16 mouse cellular contexts compared by ENCODE assay signal in the genomic region with DNA sequence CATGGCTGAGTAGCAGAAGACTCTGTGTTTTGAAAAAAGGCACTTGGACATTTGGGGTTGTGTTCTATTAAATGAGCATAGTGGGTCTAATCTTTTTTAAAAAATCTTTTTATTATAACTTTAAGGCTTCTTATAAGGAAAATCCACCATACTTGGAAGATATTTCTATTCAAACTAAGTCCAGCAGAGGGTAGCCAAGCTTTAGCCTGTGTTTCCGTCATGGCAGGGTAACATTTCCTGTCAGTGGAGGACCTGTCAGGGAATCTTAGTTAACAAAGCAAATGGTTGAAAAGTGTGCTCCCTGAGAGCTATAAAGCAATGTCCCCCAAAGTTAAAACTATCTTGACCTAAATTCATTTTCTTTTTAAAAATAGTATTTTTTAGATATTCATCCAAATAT. TPM values are rescaled to one million over a fixed set of nuclear protein-coding genes. Genes with fewer than 3 reads are reported as not detected.
DNase-seq lines count a peak whose midpoint lies in the region; ATAC-seq and TF ChIP-seq lines count a peak whose summit lies in the region.
"Had no signal": no experiment of that assay in that cellular context is flagged by ENCODE, and none has a peak within 500 bp of the region (broad histone marks: within the 10 kb centered on the region; RNA-seq: fewer than 3 reads in every experiment).

No protein-coding gene starts in this region.

- TF ChIP-seq EP300 in stomach, postnatal 0 days (optimal IDR thresholded peaks at IDR 0.05) = no peak

- no peak overlapping the region for H3K4me3 ChIP-seq in intestine, postnatal 0 days (ENCODE audit: low read depth, low read length)
- H3K4me3 ChIP-seq in intestine, embryonic 16.5 days (ENCODE audit: low read length) = no peak overlapping the region
- no peak overlapping the region for H3K4me3 ChIP-seq in midbrain, postnatal 0 days (ENCODE audit: low read depth, low read length)
- H3K4me3 ChIP-seq in midbrain, embryonic 16.5 days (ENCODE audit: low read depth, low read length) = no peak overlapping the region
- H3K4me3 ChIP-seq in stomach, postnatal 0 days (ENCODE audit: low read depth, low read length) = no peak overlapping the region
- H3K4me3 ChIP-seq: liver, embryonic 15.5 days; midbrain, embryonic 12.5 days; neural tube, embryonic 15.5 days had no signal

- ATAC-seq in CD4-positive, CD25-positive, alpha-beta regulatory T cell, adult 4 months = no peak
- ATAC-seq in intestine, postnatal 0 days = no peak
- ATAC-seq in intestine, embryonic 16.5 days = no peak
- no peak for ATAC-seq in midbrain, postnatal 0 days (ENCODE audit: low FRiP score)
- no peak for ATAC-seq in midbrain, embryonic 16.5 days
- no peak for ATAC-seq in stomach, postnatal 0 days (ENCODE audit: low FRiP score, low TSS enrichment)
- ATAC-seq in inflammation-experienced regulatory T-cells, adult 6 months = no peak

- H3K27me3 ChIP-seq in intestine, postnatal 0 days (replicated peaks; ENCODE audit: control insufficient read depth, insufficient read depth, low read length) = no peaks in the 10 kb centered on the region
- H3K27me3 ChIP-seq in intestine, embryonic 16.5 days (replicated peaks; ENCODE audit: control insufficient read depth, insufficient read depth, low read length) = no peaks in the 10 kb centered on the region
- no peaks in the 10 kb centered on the region for H3K27me3 ChIP-seq in midbrain, postnatal 0 days (ENCODE audit: insufficient read depth, low read length)
- H3K27me3 ChIP-seq in midbrain, embryonic 16.5 days (ENCODE audit: control insufficient read depth, insufficient read depth, low read depth, low read length) = no peaks in the 10 kb centered on the region
- no peaks in the 10 kb centered on the region for H3K27me3 ChIP-seq in stomach, postnatal 0 days (ENCODE audit: control insufficient read depth, insufficient read depth, low read length)
- H3K27me3 ChIP-seq: liver, embryonic 15.5 days; midbrain, embryonic 12.5 days; neural tube, embryonic 15.5 days had no signal

- no peaks in the 10 kb centered on the region for H3K9me3 ChIP-seq in intestine, postnatal 0 days (ENCODE audit: control insufficient read depth)
- H3K9me3 ChIP-seq in intestine, embryonic 16.5 days (ENCODE audit: control insufficient read depth, low read length) = no peaks in the 10 kb centered on the region
- H3K9me3 ChIP-seq in midbrain, postnatal 0 days (ENCODE audit: low read length) = no peaks in the 10 kb centered on the region
- no peaks in the 10 kb centered on the region for H3K9me3 ChIP-seq in midbrain, embryonic 16.5 days (replicated peaks; ENCODE audit: control insufficient read depth, low read length, poor library complexity, severe bottlenecking)
- no peaks in the 10 kb centered on the region for H3K9me3 ChIP-seq in stomach, postnatal 0 days (ENCODE audit: control insufficient read depth, low read length)
- H3K9me3 ChIP-seq: liver, embryonic 15.5 days; midbrain, embryonic 12.5 days; neural tube, embryonic 15.5 days had no signal

- DNase-seq in CD4-positive, CD25-positive, alpha-beta regulatory T cell, adult 2 months (ENCODE audit: low read depth, low spot score) = peak; percentile 60
- DNase-seq in midbrain, postnatal 0 days (ENCODE audit: low spot score) = peak; percentile 61
- DNase-seq in stomach, postnatal 0 days (ENCODE audit: low spot score) = no peak
- DNase-seq: adrenal gland, postnatal 36 days; cerebellum, adult 2 months; gastrocnemius, postnatal 14 days; heart, postnatal 14 days; right cerebral cortex, postnatal 25 days had no signal

- no peak overlapping the region for H3K4me2 ChIP-seq in intestine, postnatal 0 days (replicated peaks; ENCODE audit: low read depth)
- H3K4me2 ChIP-seq in intestine, embryonic 16.5 days (ENCODE audit: low read depth, low read length) = no peak overlapping the region
- no peak overlapping the region for H3K4me2 ChIP-seq in midbrain, postnatal 0 days (ENCODE audit: low read depth, low read length, poor library complexity, severe bottlenecking)
- no peak overlapping the region for H3K4me2 ChIP-seq in midbrain, embryonic 16.5 days (ENCODE audit: low read length)
- H3K4me2 ChIP-seq in stomach, postnatal 0 days (replicated peaks; ENCODE audit: low read depth) = no peak overlapping the region
- H3K4me2 ChIP-seq: liver, embryonic 15.5 days; midbrain, embryonic 12.5 days; neural tube, embryonic 15.5 days had no signal

- H3K27ac ChIP-seq in intestine, postnatal 0 days (ENCODE audit: low read depth, low read length) = no peak overlapping the region
- H3K27ac ChIP-seq in intestine, embryonic 16.5 days (ENCODE audit: low read length) = no peak overlapping the region
- no peak overlapping the region for H3K27ac ChIP-seq in midbrain, postnatal 0 days (ENCODE audit: low read depth, low read length)
- H3K27ac ChIP-seq in midbrain, embryonic 16.5 days (ENCODE audit: low read length) = no peak overlapping the region
- H3K27ac ChIP-seq in stomach, postnatal 0 days (replicated peaks) = no peak overlapping the region
- H3K27ac ChIP-seq: liver, embryonic 15.5 days; midbrain, embryonic 12.5 days; neural tube, embryonic 15.5 days had no signal

- H3K36me3 ChIP-seq in intestine, postnatal 0 days (ENCODE audit: control insufficient read depth, insufficient read depth) = no peaks in the 10 kb centered on the region
- H3K36me3 ChIP-seq in intestine, embryonic 16.5 days (ENCODE audit: control insufficient read depth, insufficient read depth, low read length) = no peaks in the 10 kb centered on the region
- H3K36me3 ChIP-seq in midbrain, postnatal 0 days (ENCODE audit: insufficient read depth, low read length) = no peaks in the 10 kb centered on the region
- no peaks in the 10 kb centered on the region for H3K36me3 ChIP-seq in midbrain, embryonic 16.5 days (ENCODE audit: control insufficient read depth, insufficient read depth, low read length)
- no peaks in the 10 kb centered on the region for H3K36me3 ChIP-seq in stomach, postnatal 0 days (ENCODE audit: control insufficient read depth, insufficient read depth, low read length)
- H3K36me3 ChIP-seq: liver, embryonic 15.5 days; midbrain, embryonic 12.5 days; neural tube, embryonic 15.5 days had no signal

- WGBS in intestine, postnatal 0 days = 47% methylated on average over 1 of the region's 1 CpGs
- 18% methylated on average over 1 of the region's 1 CpGs for WGBS in intestine, embryonic 16.5 days
- 35% methylated on average over 1 of the region's 1 CpGs for WGBS in midbrain, postnatal 0 days
- 20% methylated on average over 1 of the region's 1 CpGs for WGBS in midbrain, embryonic 16.5 days
- 18% methylated on average over 1 of the region's 1 CpGs for WGBS in stomach, postnatal 0 days

- no peaks in the 10 kb centered on the region for H3K4me1 ChIP-seq in intestine, postnatal 0 days (replicated peaks; ENCODE audit: control insufficient read depth, insufficient read depth, low read length)
- H3K4me1 ChIP-seq in intestine, embryonic 16.5 days (ENCODE audit: control insufficient read depth, insufficient read depth, low read length) = peaks cover 3% of the 10 kb centered on the region; the same call in 1 of the 2 replicates
- no peaks in the 10 kb centered on the region for H3K4me1 ChIP-seq in midbrain, postnatal 0 days (ENCODE audit: insufficient read depth, low read length)
- H3K4me1 ChIP-seq in midbrain, embryonic 16.5 days (ENCODE audit: control insufficient read depth, insufficient read depth, low read length) = no peaks in the 10 kb centered on the region; the same call in 1 of the 2 replicates
- no peaks in the 10 kb centered on the region for H3K4me1 ChIP-seq in stomach, postnatal 0 days (replicated peaks; ENCODE audit: control insufficient read depth, insufficient read depth)
- H3K4me1 ChIP-seq: midbrain, embryonic 12.5 days had no signal

- TF ChIP-seq CTCF in intestine, postnatal 0 days (IDR thresholded peaks at IDR 0.05; ENCODE audit: low read depth) = peak; percentile 72
- TF ChIP-seq CTCF in midbrain, postnatal 0 days (IDR thresholded peaks at IDR 0.05) = peak; percentile 75
- TF ChIP-seq CTCF in stomach, postnatal 0 days (IDR thresholded peaks at IDR 0.05; ENCODE audit: low read depth) = peak; percentile 77

- H3K9ac ChIP-seq in intestine, postnatal 0 days (ENCODE audit: low read depth, low read length) = no peak overlapping the region
- no peak overlapping the region for H3K9ac ChIP-seq in intestine, embryonic 16.5 days (ENCODE audit: low read depth, low read length)
- H3K9ac ChIP-seq in midbrain, postnatal 0 days (replicated peaks; ENCODE audit: low read length, poor library complexity, severe bottlenecking) = no peak overlapping the region
- no peak overlapping the region for H3K9ac ChIP-seq in midbrain, embryonic 16.5 days (ENCODE audit: low read depth, low read length)
- no peak overlapping the region for H3K9ac ChIP-seq in stomach, postnatal 0 days (ENCODE audit: low read length)
- H3K9ac ChIP-seq: liver, embryonic 15.5 days; midbrain, embryonic 12.5 days; neural tube, embryonic 15.5 days had no signal

RNA-seq across cellular contexts. Expression of gene Pex7, which starts 4.1 kb away (rescaled TPM):
- polyA plus RNA-seq in CD4-positive, CD25-positive, alpha-beta regulatory T cell, adult 4 months (2017; shearing (Covaris generic)) = 1 to 10 TPM; 3.0 to 5.1 TPM
- polyA plus RNA-seq in intestine, postnatal 0 days (2015; fragmentation: Nextera tagmentation; extraction: Ambion mirVana) = 61.7 and 63.8 TPM in 2 replicates
- polyA plus RNA-seq in intestine, embryonic 16.5 days (2015; fragmentation: Nextera tagmentation; extraction: Ambion mirVana) = 51.4 and 57.0 TPM in 2 replicates
- total RNA-seq in midbrain, postnatal 0 days (2014; rRNA removed) = 21.6 and 24.5 TPM in 2 replicates
- 39.5 and 40.2 TPM in 2 replicates for polyA plus RNA-seq in midbrain, postnatal 0 days (2015; fragmentation: Nextera tagmentation; extraction: Ambion mirVana)
- polyA plus RNA-seq in midbrain, embryonic 16.5 days (2015; fragmentation: Nextera tagmentation; extraction: Ambion mirVana) = 26.0 and 32.8 TPM in 2 replicates
- polyA plus RNA-seq in stomach, postnatal 0 days (2015; fragmentation: Nextera tagmentation; extraction: Ambion mirVana) = 56.0 and 60.8 TPM in 2 replicates
- polyA plus RNA-seq in inflammation-experienced regulatory T-cells, adult 6 months (2017; shearing (Covaris generic)) = 10 to 100 TPM in 1 of 3 experiments, 1 to 10 TPM in 2; 1.6 to 12.6 (median 5.8) TPM

RNA-seq across cellular contexts. Expression of gene Map3k5, which starts 22.7 kb away (rescaled TPM):
- 10 to 100 TPM; 13.6 to 14.5 TPM for polyA plus RNA-seq in CD4-positive, CD25-positive, alpha-beta regulatory T cell, adult 4 months (2017; shearing (Covaris generic))
- 1.5 and 1.8 TPM in 2 replicates for polyA plus RNA-seq in intestine, postnatal 0 days (2015; fragmentation: Nextera tagmentation; extraction: Ambion mirVana)
- 1.2 and 1.4 TPM in 2 replicates for polyA plus RNA-seq in intestine, embryonic 16.5 days (2015; fragmentation: Nextera tagmentation; extraction: Ambion mirVana)
- 5.3 and 7.1 TPM in 2 replicates for total RNA-seq in midbrain, postnatal 0 days (2014; rRNA removed)
- 1.3 and 1.5 TPM in 2 replicates for polyA plus RNA-seq in midbrain, postnatal 0 days (2015; fragmentation: Nextera tagmentation; extraction: Ambion mirVana)
- 1.1 and 1.2 TPM in 2 replicates for polyA plus RNA-seq in midbrain, embryonic 16.5 days (2015; fragmentation: Nextera tagmentation; extraction: Ambion mirVana)
- 2.4 and 3.1 TPM in 2 replicates for polyA plus RNA-seq in stomach, postnatal 0 days (2015; fragmentation: Nextera tagmentation; extraction: Ambion mirVana)
- 10 to 100 TPM in 2 of 3 experiments, 1 to 10 TPM in 1; 9.3 to 14.3 (median 13.8) TPM for polyA plus RNA-seq in inflammation-experienced regulatory T-cells, adult 6 months (2017; shearing (Covaris generic))
